Mouse (Mus musculus): Measurements from ENCODE around the gene Atp2c1. TPM values are rescaled to one million over a fixed set of nuclear protein-coding genes. Genes with fewer than 3 reads are reported as not detected.

Gene Atp2c1
- polyA plus RNA-seq, 1 experiment from 2014 or later, result 47.9 TPM

GRCm38 (mm10) chr9:105522063-105522462 lies 5.1 kb downstream of the Atp2c1 start:
- H3K9me3 ChIP-seq, result no peaks in the 10 kb centered on the region
- DNase-seq (ENCODE audit: low spot score), result no peak
- H3K4me1 ChIP-seq (replicated peaks), result peaks cover 57% of the 10 kb centered on the region
- H3K4me3 ChIP-seq, result no peak overlapping the region
- H3K36me3 ChIP-seq, result no peaks in the 10 kb centered on the region
- WGBS, result 61% methylated on average over 3 of the region's 3 CpGs
- peak overlapping the region; percentile 30; the same call in 1 of the 2 replicates for H3K27ac ChIP-seq
- H3K27me3 ChIP-seq (ENCODE audit: insufficient read depth, poor library complexity, severe bottlenecking), result no peaks in the 10 kb centered on the region

DNA sequence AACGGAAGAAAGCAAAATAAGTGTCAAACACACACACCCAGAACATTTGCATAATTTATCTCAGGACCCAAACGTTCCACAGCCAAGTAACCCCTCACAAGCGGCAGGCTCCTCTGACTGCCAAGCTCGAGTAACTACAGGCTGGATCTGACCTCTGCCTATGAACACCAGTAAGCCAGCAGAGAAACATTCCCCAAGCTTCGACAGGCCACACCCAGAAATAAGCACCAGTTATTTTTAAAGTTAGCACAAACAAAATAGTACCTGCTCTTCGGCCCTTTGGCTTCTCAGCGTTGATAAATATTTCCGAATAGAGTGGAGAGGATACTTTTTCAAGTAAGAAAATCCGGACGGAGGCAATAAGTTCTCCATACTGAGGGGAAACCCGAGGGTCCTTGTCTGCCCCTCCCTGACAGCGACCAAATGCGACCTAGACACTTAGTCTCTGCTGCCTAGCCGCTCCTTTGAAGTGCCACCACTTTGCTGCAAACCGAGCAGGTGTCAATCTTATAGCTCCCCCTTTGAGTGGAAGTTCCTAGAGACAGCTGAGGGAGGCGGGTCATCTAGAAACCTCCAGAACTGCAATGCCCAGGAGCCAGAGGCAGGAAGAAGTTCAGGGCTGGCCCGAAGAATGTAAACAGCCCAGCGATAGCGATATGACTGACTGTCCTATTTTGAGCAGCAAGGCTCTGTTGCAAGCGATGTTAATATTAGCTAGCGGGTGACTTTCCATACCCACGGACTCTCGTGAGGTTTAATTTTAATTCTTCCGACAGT lies 6.2 kb downstream of the Atp2c1 start:
- Histone ChIP-seq H3K9me3 (no peaks in the 10 kb centered on the region), H3K4me3 (no peak overlapping the region), H3K27ac (no peak overlapping the region), H3K4me1 (replicated peaks) (peaks cover 57% of the 10 kb centered on the region), H3K36me3 (no peaks in the 10 kb centered on the region), H3K27me3 (ENCODE audit: insufficient read depth, poor library complexity, severe bottlenecking) (no peaks in the 10 kb centered on the region)
- DNase-seq (ENCODE audit: low spot score), result no peak
- WGBS, result 60% methylated on average over 24 of the region's 24 CpGs

GRCm38 (mm10) chr9:105519278-105519883 lies 7.7 kb downstream of the Atp2c1 start:
- Histone ChIP-seq H3K9me3 (no peaks in the 10 kb centered on the region), H3K27me3 (ENCODE audit: insufficient read depth, poor library complexity, severe bottlenecking) (no peaks in the 10 kb centered on the region), H3K4me1 (replicated peaks) (peaks cover 44% of the 10 kb centered on the region), H3K36me3 (no peaks in the 10 kb centered on the region), H3K4me3 (no peak overlapping the region; the same call in 1 of the 2 replicates), H3K27ac (peak overlapping the region; percentile 45; the same call in 1 of the 2 replicates)
- 39% methylated on average over 6 of the region's 6 CpGs for WGBS
- DNase-seq (ENCODE audit: low spot score), result no peak

- Histone ChIP-seq H3K4me3 (no peak overlapping the region), H3K9me3 (no peaks in the 10 kb centered on the region), H3K4me1 (replicated peaks) (peaks cover 12% of the 10 kb centered on the region; the same call in 1 of the 2 replicates), H3K27ac (no peak overlapping the region), H3K36me3 (no peaks in the 10 kb centered on the region), H3K27me3 (ENCODE audit: insufficient read depth, poor library complexity, severe bottlenecking) (no peaks in the 10 kb centered on the region)
- WGBS, result 91% methylated on average over 5 of the region's 5 CpGs
- no peak for DNase-seq (ENCODE audit: low spot score)
Observed at GRCm38 (mm10) chr9:105503690-105504089, 23.4 kb downstream of the Atp2c1 start.

DNA sequence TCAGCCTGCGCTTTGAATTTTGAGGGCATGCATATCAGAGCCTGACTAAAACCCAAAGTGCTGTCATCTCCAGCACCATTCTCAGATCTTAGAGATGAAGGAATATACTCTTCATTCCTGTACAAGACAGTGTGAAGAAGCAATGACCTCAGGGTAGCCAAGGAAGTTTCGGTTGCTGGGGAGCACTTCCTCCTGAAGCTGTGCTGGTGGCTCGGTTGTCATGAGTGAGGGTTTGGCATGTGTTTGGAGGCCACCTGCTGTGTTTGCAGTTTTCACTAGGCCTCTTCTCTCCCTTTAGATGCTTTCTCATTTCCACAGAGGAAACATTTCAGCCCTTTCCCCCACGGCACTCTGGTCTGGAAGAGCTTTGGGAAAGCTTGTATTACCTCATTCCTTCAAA lies 24.7 kb downstream of the Atp2c1 start:
- peaks cover 12% of the 10 kb centered on the region; the same call in 1 of the 2 replicates for H3K4me1 ChIP-seq (replicated peaks)
- no peak overlapping the region for H3K4me3 ChIP-seq
- no peak for DNase-seq (ENCODE audit: low spot score)
- WGBS, result 42% methylated on average over 4 of the region's 4 CpGs
- H3K27me3 ChIP-seq (ENCODE audit: insufficient read depth, poor library complexity, severe bottlenecking), result no peaks in the 10 kb centered on the region
- no peaks in the 10 kb centered on the region for H3K9me3 ChIP-seq
- no peaks in the 10 kb centered on the region for H3K36me3 ChIP-seq
- H3K27ac ChIP-seq, result 0 out of 2 replicates have a peak overlapping the region, but pooled peaks have one; percentile 5

DNA sequence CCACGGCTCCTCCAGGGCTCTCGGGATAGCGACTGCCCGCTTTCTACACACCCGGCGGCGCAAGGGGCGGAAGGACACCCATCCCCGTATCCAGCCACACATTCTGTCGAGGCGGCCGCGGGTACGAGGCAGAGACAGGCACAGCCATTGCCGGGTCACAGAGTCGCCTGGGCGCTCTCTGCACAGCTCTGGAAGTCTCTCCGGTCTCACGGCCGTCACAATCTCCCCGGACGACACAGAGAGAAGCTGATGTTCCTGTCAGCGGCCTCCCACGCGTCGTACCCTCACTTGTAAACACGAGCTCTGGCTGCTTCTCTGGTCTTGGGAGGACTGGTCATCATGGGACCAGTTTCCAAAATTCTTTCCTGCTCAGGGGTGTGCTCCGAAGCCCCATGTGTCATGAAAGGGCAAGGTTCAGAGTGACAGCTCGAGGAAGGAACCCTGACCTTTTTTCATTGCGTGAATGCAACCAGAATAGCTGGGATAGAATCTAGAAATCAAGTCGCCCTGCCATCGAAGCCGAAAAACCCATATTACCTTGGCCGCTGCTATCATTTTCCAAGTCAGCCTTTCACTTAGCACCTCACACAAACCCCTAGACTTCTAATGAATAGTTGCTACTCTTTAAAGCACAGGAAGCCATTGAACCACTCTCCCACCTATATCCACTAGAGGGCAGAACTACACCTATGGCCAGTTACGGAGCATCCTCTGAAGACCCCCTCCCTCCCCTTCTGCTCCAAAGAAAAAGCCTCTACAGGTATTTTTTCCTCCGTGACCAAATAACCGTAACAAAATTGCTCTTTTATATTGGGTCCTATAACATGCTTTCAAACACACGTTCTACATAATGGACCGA lies 31.6 kb downstream of the Atp2c1 start:
- Histone ChIP-seq H3K4me1 (replicated peaks) (peaks cover 31% of the 10 kb centered on the region), H3K27ac (peak overlapping the region; percentile 99), H3K4me3 (peak overlapping the region; percentile 81), H3K36me3 (no peaks in the 10 kb centered on the region), H3K27me3 (ENCODE audit: insufficient read depth, poor library complexity, severe bottlenecking) (no peaks in the 10 kb centered on the region), H3K9me3 (no peaks in the 10 kb centered on the region)
- 2% methylated on average over 39 of the region's 39 CpGs for WGBS
- peak; percentile 55 for DNase-seq (ENCODE audit: low spot score)

DNA sequence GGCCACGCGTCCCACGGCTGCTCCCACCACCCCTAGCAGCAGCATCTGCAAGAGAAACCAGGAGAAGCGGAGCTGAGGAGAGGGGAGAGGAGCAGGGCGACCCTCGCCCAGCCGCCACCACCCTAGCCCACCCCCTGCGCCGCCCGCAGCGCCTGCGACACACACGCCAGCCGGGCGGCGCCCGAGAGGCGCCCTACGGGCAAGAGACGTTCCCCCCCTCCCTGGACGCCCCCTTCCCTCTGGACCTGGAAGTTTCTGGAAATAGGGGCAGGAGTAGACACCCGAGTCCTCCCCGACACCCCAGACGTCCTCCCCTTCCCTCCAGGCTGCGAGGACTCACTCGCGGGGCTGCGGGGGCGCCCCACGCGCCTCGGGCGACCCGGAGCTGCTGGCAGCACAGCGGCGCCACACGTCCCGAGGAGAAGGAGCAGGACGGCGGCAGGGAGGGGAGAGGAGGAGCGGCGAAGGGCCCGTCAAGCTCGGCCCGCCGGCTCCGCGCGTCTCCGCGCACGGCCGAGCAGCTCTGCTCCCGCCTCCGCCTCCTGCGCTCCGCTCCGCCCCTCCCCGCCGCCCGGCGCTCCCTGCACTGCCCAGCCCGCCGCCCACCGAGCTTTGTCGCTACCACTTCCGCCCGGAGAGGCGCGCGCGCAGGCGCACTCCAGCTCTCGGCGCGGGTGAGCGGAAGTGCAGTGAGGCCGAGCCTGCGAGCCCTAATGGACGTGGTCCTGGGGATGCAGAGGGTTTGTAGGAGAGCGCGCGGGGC lies 32.4 kb downstream of the Atp2c1 start:
- DNase-seq (ENCODE audit: low spot score), result peak; percentile 97
- Histone ChIP-seq H3K9me3 (no peaks in the 10 kb centered on the region), H3K27ac (peak overlapping the region; percentile 99), H3K27me3 (ENCODE audit: insufficient read depth, poor library complexity, severe bottlenecking) (no peaks in the 10 kb centered on the region), H3K36me3 (no peaks in the 10 kb centered on the region), H3K4me1 (replicated peaks) (peaks cover 31% of the 10 kb centered on the region), H3K4me3 (peak overlapping the region; percentile 81)
- WGBS, result under 1% methylated on average over 83 of the region's 83 CpGs

GRCm38 (mm10) chr9:105492744-105493143 lies 34.4 kb downstream of the Atp2c1 start:
- DNase-seq (ENCODE audit: low spot score), result no peak
- no peaks in the 10 kb centered on the region for H3K27me3 ChIP-seq (ENCODE audit: insufficient read depth, poor library complexity, severe bottlenecking)
- no peak overlapping the region for H3K27ac ChIP-seq
- H3K36me3 ChIP-seq, result peaks cover 8% of the 10 kb centered on the region
- no peaks in the 10 kb centered on the region for H3K9me3 ChIP-seq
- no peak overlapping the region for H3K4me3 ChIP-seq
- WGBS, result 91% methylated on average over 3 of the region's 3 CpGs
- peaks cover 31% of the 10 kb centered on the region for H3K4me1 ChIP-seq (replicated peaks)

DNA sequence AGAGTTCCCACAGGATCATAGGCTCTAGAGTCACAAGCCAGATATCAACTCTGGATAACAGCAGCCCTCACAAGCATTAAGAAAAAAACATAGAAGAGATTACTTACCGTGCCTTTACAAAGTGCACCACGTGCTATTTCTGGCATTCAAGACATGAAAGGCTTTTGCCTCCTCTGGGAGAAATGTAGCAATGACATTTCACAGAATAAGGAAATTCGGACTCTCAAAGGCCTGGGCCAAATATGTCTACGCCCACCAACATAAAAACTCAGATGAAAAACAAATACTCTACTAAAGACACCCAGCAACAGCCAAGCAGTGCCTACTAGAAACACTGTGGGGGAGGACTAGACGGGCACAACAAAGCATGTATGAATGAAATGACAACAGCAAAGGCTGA lies 38.8 kb downstream of the Atp2c1 start:
- 75% methylated on average over 5 of the region's 5 CpGs for WGBS

GRCm38 (mm10) chr9:105484338-105485084 lies 42.6 kb downstream of the Atp2c1 start:
- no peaks in the 10 kb centered on the region for H3K4me1 ChIP-seq (replicated peaks)
- 94% methylated on average over 5 of the region's 5 CpGs for WGBS
- peaks cover 11% of the 10 kb centered on the region for H3K36me3 ChIP-seq
- H3K27me3 ChIP-seq (ENCODE audit: insufficient read depth, poor library complexity, severe bottlenecking), result no peaks in the 10 kb centered on the region
- H3K4me3 ChIP-seq, result no peak overlapping the region
- no peaks in the 10 kb centered on the region for H3K9me3 ChIP-seq
- no peak overlapping the region for H3K27ac ChIP-seq
- no peak for DNase-seq (ENCODE audit: low spot score)

More for the DNA sequence above, 38.8 kb downstream of the Atp2c1 start:
- H3K9me3 ChIP-seq, result no peaks in the 10 kb centered on the region
- no peaks in the 10 kb centered on the region for H3K27me3 ChIP-seq (ENCODE audit: insufficient read depth, poor library complexity, severe bottlenecking)
- no peak for DNase-seq (ENCODE audit: low spot score)
- H3K27ac ChIP-seq, result no peak overlapping the region
- peaks cover 13% of the 10 kb centered on the region for H3K4me1 ChIP-seq (replicated peaks)
- peaks cover 8% of the 10 kb centered on the region for H3K36me3 ChIP-seq
- no peak overlapping the region for H3K4me3 ChIP-seq

GRCm38 (mm10) chr9:105483880-105484279 lies 43.2 kb downstream of the Atp2c1 start:
- no peaks in the 10 kb centered on the region for H3K27me3 ChIP-seq (ENCODE audit: insufficient read depth, poor library complexity, severe bottlenecking)
- no peak for DNase-seq (ENCODE audit: low spot score)
- H3K27ac ChIP-seq, result no peak overlapping the region
- H3K4me1 ChIP-seq (replicated peaks), result no peaks in the 10 kb centered on the region
- WGBS, result 93% methylated on average over 11 of the region's 11 CpGs
- H3K4me3 ChIP-seq, result no peak overlapping the region
- no peaks in the 10 kb centered on the region for H3K9me3 ChIP-seq
- H3K36me3 ChIP-seq, result peaks cover 8% of the 10 kb centered on the region

Measured in hindbrain, embryonic 10.5 days (tissue).